Mouse (Mus musculus) stomach, postnatal 0 days (tissue): ENCODE results near the gene Gm42791. TPM values are rescaled to one million over a fixed set of nuclear protein-coding genes. Genes with fewer than 3 reads are reported as not detected.

ENCODE experiments used
- ATAC-seq: fragments of 200-750 bp; cut with Nextera tagmentation; 2 replicates; pipeline ENCODE4 v1.8.0; 2017; ENCODE audit not compliant: low FRiP score, low TSS enrichment
- DNase-seq: peaks from one replicate; pipeline ENCODE4 v3.0.0-alpha.2; 2016; ENCODE audit warnings: low spot score
- H3K27ac ChIP-seq: fragments of 300-500 bp; sonication (generic); replicated peaks from 2 replicates; pipeline ENCODE4 v1.5.1; 2014; ENCODE audit warnings: mild to moderate bottlenecking, control low read depth
- H3K27me3 ChIP-seq: fragments of 300-500 bp; sonication (generic); 2 replicates; pipeline ENCODE4 v1.6.1; 2014; ENCODE audit warnings: low read length; ENCODE audit not compliant: control insufficient read depth, insufficient read depth
- H3K36me3 ChIP-seq: fragments of 300-500 bp; sonication (generic); 2 replicates; pipeline ENCODE4 v1.6.1; 2014; ENCODE audit warnings: low read length, mixed read lengths; ENCODE audit not compliant: control insufficient read depth, insufficient read depth
- H3K4me1 ChIP-seq: fragments of 300-500 bp; sonication (generic); replicated peaks from 2 replicates; pipeline ENCODE4 v1.6.1; 2014; ENCODE audit warnings: antibody characterized with exemption; ENCODE audit not compliant: control insufficient read depth, insufficient read depth
- H3K4me2 ChIP-seq: fragments of 300-500 bp; sonication (generic); replicated peaks from 2 replicates; pipeline ENCODE4 v1.6.1; 2014; ENCODE audit warnings: low read depth, mild to moderate bottlenecking, control low read depth, moderate library complexity
- H3K4me3 ChIP-seq: fragments of 300-500 bp; sonication (generic); 2 replicates; pipeline ENCODE4 v1.5.1; 2014; ENCODE audit warnings: low read depth, low read length, control low read depth
- H3K9ac ChIP-seq: fragments of 300-500 bp; sonication (generic); 2 replicates; pipeline ENCODE4 v1.6.1; 2014; ENCODE audit warnings: mild to moderate bottlenecking, low read length, control low read depth, mixed read lengths
- H3K9me3 ChIP-seq: fragments of 300-500 bp; sonication (generic); 2 replicates; pipeline ENCODE4 v1.6.1; 2016; ENCODE audit warnings: low read length; ENCODE audit not compliant: control insufficient read depth
- CTCF ChIP-seq: IDR thresholded peaks from 2 replicates; pipeline ENCODE4 v1.5.1; 2016; ENCODE audit warnings: antibody characterized with exemption, low read depth, mild to moderate bottlenecking, moderate library complexity
- EP300 ChIP-seq: optimal IDR thresholded peaks from 2 replicates; pipeline ENCODE3; 2016; ENCODE audit warnings: antibody characterized with exemption
- WGBS: fragments of 180-500 bp; shearing (Covaris S2); extraction: QIAGEN DNeasy Blood & Tissue Kit; methylation state at CpG from one replicate; pipeline ENCODE4 v1.1.7; 2014; 5-methylcytosine and 5-hydroxymethylcytosine counted together
- polyA plus RNA-seq: library from polyadenylated mRNA; unstranded; fragments of >200 nt; fragmentation: Nextera tagmentation; extraction: Ambion mirVana; gene quantifications from 2 replicates; pipeline ENCODE4 v1.2.1, GENCODE M21; 2015

Gene Gm42791
- polyA plus RNA-seq, 1 experiment from 2014 or later, result 0.99 TPM

- TF ChIP-seq EP300 (no peak), CTCF (no peak)
- H3K4me3 ChIP-seq, result no peak overlapping the region
- H3K36me3 ChIP-seq, result no peaks in the 10 kb centered on the region
- no peaks in the 10 kb centered on the region for H3K27me3 ChIP-seq
- H3K4me2 ChIP-seq, result no peak overlapping the region
- ATAC-seq (no peak), DNase-seq (no peak)
- 58% methylated on average over 10 of the region's 10 CpGs for WGBS
- no peak overlapping the region for H3K27ac ChIP-seq
- H3K4me1 ChIP-seq, result no peaks in the 10 kb centered on the region
- no peaks in the 10 kb centered on the region for H3K9me3 ChIP-seq
- H3K9ac ChIP-seq, result no peak overlapping the region
Observed at GRCm38 (mm10) chr5:148862853-148863252, 132.1 kb downstream of the Gm42791 start.

GRCm38 (mm10) chr5:148862136-148862535 lies 132.8 kb downstream of the Gm42791 start:
- no peak overlapping the region for H3K4me3 ChIP-seq
- DNase-seq (no peak), ATAC-seq (no peak)
- no peak overlapping the region for H3K27ac ChIP-seq
- no peak overlapping the region for H3K9ac ChIP-seq
- TF ChIP-seq EP300 (no peak), CTCF (no peak)
- H3K4me1 ChIP-seq, result no peaks in the 10 kb centered on the region
- H3K9me3 ChIP-seq, result no peaks in the 10 kb centered on the region
- no peaks in the 10 kb centered on the region for H3K27me3 ChIP-seq
- 56% methylated on average over 8 of the region's 8 CpGs for WGBS
- no peaks in the 10 kb centered on the region for H3K36me3 ChIP-seq
- no peak overlapping the region for H3K4me2 ChIP-seq

GRCm38 (mm10) chr5:148857522-148857921 lies 137.4 kb downstream of the Gm42791 start:
- H3K27ac ChIP-seq, result no peak overlapping the region
- no peaks in the 10 kb centered on the region for H3K9me3 ChIP-seq
- no peak for TF ChIP-seq EP300
- TF ChIP-seq CTCF, result no peak
- H3K4me1 ChIP-seq, result no peaks in the 10 kb centered on the region
- ATAC-seq, result peak; percentile 64; the same call in 1 of the 2 replicates
- WGBS, result 50% methylated on average over 3 of the region's 3 CpGs
- H3K4me2 ChIP-seq, result no peak overlapping the region
- H3K9ac ChIP-seq, result no peak overlapping the region
- DNase-seq, result peak; percentile 37
- no peaks in the 10 kb centered on the region for H3K27me3 ChIP-seq
- no peaks in the 10 kb centered on the region for H3K36me3 ChIP-seq
- no peak overlapping the region for H3K4me3 ChIP-seq

- no peak for DNase-seq
- Histone ChIP-seq H3K4me2 (no peak overlapping the region), H3K4me1 (no peaks in the 10 kb centered on the region), H3K27me3 (no peaks in the 10 kb centered on the region), H3K27ac (no peak overlapping the region), H3K9ac (no peak overlapping the region), H3K9me3 (no peaks in the 10 kb centered on the region), H3K4me3 (no peak overlapping the region), H3K36me3 (no peaks in the 10 kb centered on the region)
- ATAC-seq, result no peak
- TF ChIP-seq EP300 (no peak), CTCF (no peak)
- WGBS, result 84% methylated on average over 8 of the region's 8 CpGs
Observed at GRCm38 (mm10) chr5:148855047-148855446, 139.9 kb downstream of the Gm42791 start.

GRCm38 (mm10) chr5:148854166-148854565 lies 140.8 kb downstream of the Gm42791 start:
- TF ChIP-seq EP300, result no peak
- Histone ChIP-seq H3K9ac (no peak overlapping the region), H3K27ac (no peak overlapping the region), H3K27me3 (no peaks in the 10 kb centered on the region), H3K4me3 (no peak overlapping the region), H3K9me3 (no peaks in the 10 kb centered on the region), H3K4me2 (no peak overlapping the region), H3K4me1 (no peaks in the 10 kb centered on the region), H3K36me3 (no peaks in the 10 kb centered on the region)
- WGBS, result 48% methylated on average over 5 of the region's 5 CpGs
- ATAC-seq (no peak), DNase-seq (no peak)

- H3K4me2 ChIP-seq, result no peak overlapping the region
- 81% methylated on average over 6 of the region's 6 CpGs for WGBS
- no peaks in the 10 kb centered on the region for H3K4me1 ChIP-seq
- ATAC-seq (no peak), DNase-seq (no peak)
- no peaks in the 10 kb centered on the region for H3K36me3 ChIP-seq
- no peak overlapping the region for H3K27ac ChIP-seq
- H3K27me3 ChIP-seq, result no peaks in the 10 kb centered on the region
- TF ChIP-seq EP300 (no peak), CTCF (no peak)
- H3K9ac ChIP-seq, result no peak overlapping the region
- H3K4me3 ChIP-seq, result no peak overlapping the region
- H3K9me3 ChIP-seq, result no peaks in the 10 kb centered on the region
Observed at GRCm38 (mm10) chr5:148849516-148849915, 145.4 kb downstream of the Gm42791 start.
